Mouse (Mus musculus): ENCODE measurements around the gene Ifitm7. TPM values are rescaled to one million over a fixed set of nuclear protein-coding genes. Genes with fewer than 3 reads are reported as not detected.

The Ifitm7 gene
- polyA plus RNA-seq, 1 experiment from 2014 or later, result 0.12 TPM

DNA sequence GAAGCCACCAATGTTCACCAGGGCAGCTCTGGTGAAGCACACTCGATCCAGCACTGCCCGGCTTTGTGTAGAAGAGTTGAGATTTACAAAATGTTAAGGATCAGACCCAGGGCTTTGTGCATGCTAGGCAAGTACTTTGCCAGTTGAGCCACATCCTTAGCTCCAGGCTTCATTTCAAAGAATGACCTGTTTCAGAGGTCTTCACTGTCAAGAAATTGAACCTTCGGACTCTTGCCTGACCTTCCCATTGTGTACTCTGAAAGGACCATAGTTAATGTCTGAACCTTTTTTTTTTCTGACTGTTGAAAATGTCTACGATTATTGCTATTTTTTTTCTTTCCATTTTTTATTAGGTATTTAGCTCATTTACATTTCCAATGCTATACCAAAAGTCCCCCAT, 23.3 kb upstream of the Ifitm7 start:
- Histone ChIP-seq H3K27ac (ENCODE audit: low read length) (no peak overlapping the region), H3K27me3 (ENCODE audit: control insufficient read depth, insufficient read depth, low read depth, low read length) (no peaks in the 10 kb centered on the region), H3K9me3 (replicated peaks; ENCODE audit: control insufficient read depth, low read length) (no peaks in the 10 kb centered on the region), H3K4me1 (ENCODE audit: control insufficient read depth, low read depth, low read length) (no peaks in the 10 kb centered on the region), H3K4me2 (ENCODE audit: low read depth, low read length) (no peak overlapping the region), H3K9ac (ENCODE audit: low read depth, low read length) (no peak overlapping the region), H3K4me3 (ENCODE audit: low read depth, low read length) (no peak overlapping the region), H3K36me3 (ENCODE audit: control insufficient read depth, insufficient read depth) (no peaks in the 10 kb centered on the region)
- WGBS (ENCODE audit: insufficient replicate concordance), result 67% methylated on average over 4 of the region's 4 CpGs
- no peak for ATAC-seq (ENCODE audit: low read depth)

DNA sequence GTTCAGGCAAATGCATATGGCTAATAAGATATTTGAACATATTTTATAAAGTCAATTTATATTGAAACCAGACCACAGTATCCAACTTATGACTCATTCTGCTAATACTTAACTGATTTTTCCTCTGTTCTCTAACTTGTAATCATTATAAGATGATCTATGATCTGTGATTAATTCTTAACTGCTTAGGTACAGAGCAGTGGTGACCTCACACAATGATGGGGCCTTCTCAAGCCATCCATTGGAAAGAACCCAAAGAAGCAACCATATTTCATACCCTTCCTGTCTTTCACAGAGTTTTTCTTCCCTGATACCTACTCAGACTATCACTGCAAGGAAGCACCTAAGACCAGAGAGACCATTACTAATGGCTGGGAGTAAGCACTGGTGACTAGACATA, 22.0 kb upstream of the Ifitm7 start:
- H3K9ac ChIP-seq (ENCODE audit: low read depth, low read length), result no peak overlapping the region
- no peak overlapping the region for H3K27ac ChIP-seq (ENCODE audit: low read length)
- ATAC-seq (ENCODE audit: low read depth), result no peak

DNA sequence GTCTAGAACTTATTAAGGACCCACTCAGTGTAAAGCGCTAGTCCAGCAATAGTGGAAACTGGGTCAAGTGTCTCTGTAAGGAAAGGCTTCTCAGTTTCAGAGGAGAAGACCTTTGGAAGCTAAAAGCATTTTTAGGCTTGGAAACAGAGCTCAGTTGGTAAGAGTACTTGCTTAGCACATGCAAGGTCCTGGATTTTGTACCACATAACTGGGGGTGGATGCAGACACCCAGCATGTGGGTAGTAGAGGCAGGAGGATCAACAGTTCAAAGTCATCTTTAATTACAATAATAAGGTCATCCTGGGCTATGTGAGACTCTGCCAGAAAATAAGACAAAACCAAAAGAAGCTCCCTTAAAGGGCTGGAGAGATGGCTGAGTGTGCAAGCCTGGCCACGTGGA, 21.4 kb upstream of the Ifitm7 start:
- Histone ChIP-seq H3K9me3 (replicated peaks; ENCODE audit: control insufficient read depth, low read length) (no peaks in the 10 kb centered on the region), H3K27me3 (ENCODE audit: control insufficient read depth, insufficient read depth, low read depth, low read length) (no peaks in the 10 kb centered on the region), H3K27ac (ENCODE audit: low read length) (no peak overlapping the region), H3K9ac (ENCODE audit: low read depth, low read length) (no peak overlapping the region), H3K4me2 (ENCODE audit: low read depth, low read length) (no peak overlapping the region), H3K36me3 (ENCODE audit: control insufficient read depth, insufficient read depth) (no peaks in the 10 kb centered on the region), H3K4me3 (ENCODE audit: low read depth, low read length) (no peak overlapping the region), H3K4me1 (ENCODE audit: control insufficient read depth, low read depth, low read length) (no peaks in the 10 kb centered on the region)
- no peak for ATAC-seq (ENCODE audit: low read depth)
- WGBS (ENCODE audit: insufficient replicate concordance), result 54% methylated on average over 2 of the region's 2 CpGs

More for the DNA sequence above, 22.0 kb upstream of the Ifitm7 start:
- Histone ChIP-seq H3K9me3 (replicated peaks; ENCODE audit: control insufficient read depth, low read length) (no peaks in the 10 kb centered on the region), H3K27me3 (ENCODE audit: control insufficient read depth, insufficient read depth, low read depth, low read length) (no peaks in the 10 kb centered on the region), H3K4me3 (ENCODE audit: low read depth, low read length) (no peak overlapping the region), H3K4me1 (ENCODE audit: control insufficient read depth, low read depth, low read length) (no peaks in the 10 kb centered on the region), H3K4me2 (ENCODE audit: low read depth, low read length) (no peak overlapping the region), H3K36me3 (ENCODE audit: control insufficient read depth, insufficient read depth) (no peaks in the 10 kb centered on the region)

DNA sequence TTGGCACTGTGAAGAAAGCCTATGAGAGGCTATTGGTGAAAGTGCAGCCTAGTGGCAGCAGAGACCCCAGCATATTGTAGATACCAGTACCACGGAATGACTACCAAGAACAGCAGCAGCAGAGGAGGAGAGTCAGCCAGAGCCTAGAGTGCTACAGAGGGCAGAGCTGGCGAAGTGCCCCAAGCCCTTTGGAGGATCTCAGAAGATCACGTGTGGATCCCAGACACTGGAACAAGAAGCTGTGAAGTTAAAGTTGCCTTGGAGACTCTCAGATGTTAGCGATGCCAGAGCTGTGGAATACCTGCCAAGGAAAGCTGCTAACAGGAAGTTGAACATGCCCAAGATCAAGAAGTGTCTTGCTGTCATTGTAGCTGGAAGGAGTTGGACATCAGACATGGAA, 18.6 kb upstream of the Ifitm7 start:
- ATAC-seq (ENCODE audit: low read depth), result no peak
- H3K9me3 ChIP-seq (replicated peaks; ENCODE audit: control insufficient read depth, low read length), result no peaks in the 10 kb centered on the region
- H3K27me3 ChIP-seq (ENCODE audit: control insufficient read depth, insufficient read depth, low read depth, low read length), result no peaks in the 10 kb centered on the region
- H3K9ac ChIP-seq (ENCODE audit: low read depth, low read length), result no peak overlapping the region
- H3K4me3 ChIP-seq (ENCODE audit: low read depth, low read length), result no peak overlapping the region
- whole genome bisulfite sequencing (ENCODE audit: insufficient replicate concordance), result 58% methylated on average over 4 of the region's 4 CpGs
- H3K27ac ChIP-seq (ENCODE audit: low read length), result no peak overlapping the region
- no peaks in the 10 kb centered on the region for H3K4me1 ChIP-seq (ENCODE audit: control insufficient read depth, low read depth, low read length)
- H3K4me2 ChIP-seq (ENCODE audit: low read depth, low read length), result no peak overlapping the region
- no peaks in the 10 kb centered on the region for H3K36me3 ChIP-seq (ENCODE audit: control insufficient read depth, insufficient read depth)

DNA sequence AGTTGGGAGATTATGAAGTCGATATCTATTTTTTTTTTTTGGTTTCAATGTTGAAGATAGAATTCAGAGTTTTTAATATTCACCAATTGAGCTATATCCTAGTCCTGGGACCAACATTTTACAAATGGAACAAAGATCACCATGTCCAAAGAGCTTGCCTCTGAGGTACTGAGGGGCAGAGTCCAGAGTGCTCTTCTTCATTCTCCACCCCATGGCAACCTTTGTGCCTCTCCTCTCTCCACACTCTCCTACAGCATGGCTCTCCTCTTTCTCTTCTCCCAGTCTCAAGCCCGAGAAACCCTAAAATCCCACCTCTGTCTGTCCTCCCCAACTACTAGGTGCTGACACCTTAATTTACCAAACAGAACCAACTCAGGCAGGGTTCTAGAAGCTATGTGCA, 18.0 kb upstream of the Ifitm7 start:
- H3K27me3 ChIP-seq (ENCODE audit: control insufficient read depth, insufficient read depth, low read depth, low read length), result no peaks in the 10 kb centered on the region
- peak; percentile 60 for ATAC-seq (ENCODE audit: low read depth)
- no peaks in the 10 kb centered on the region for H3K9me3 ChIP-seq (replicated peaks; ENCODE audit: control insufficient read depth, low read length)
- no peak overlapping the region for H3K4me2 ChIP-seq (ENCODE audit: low read depth, low read length)
- no peaks in the 10 kb centered on the region for H3K36me3 ChIP-seq (ENCODE audit: control insufficient read depth, insufficient read depth)
- no peak overlapping the region for H3K4me3 ChIP-seq (ENCODE audit: low read depth, low read length)
- no peak overlapping the region for H3K27ac ChIP-seq (ENCODE audit: low read length)
- H3K4me1 ChIP-seq (ENCODE audit: control insufficient read depth, low read depth, low read length), result no peaks in the 10 kb centered on the region
- H3K9ac ChIP-seq (ENCODE audit: low read depth, low read length), result no peak overlapping the region
- 53% methylated on average over 2 of the region's 2 CpGs for WGBS (ENCODE audit: insufficient replicate concordance)

DNA sequence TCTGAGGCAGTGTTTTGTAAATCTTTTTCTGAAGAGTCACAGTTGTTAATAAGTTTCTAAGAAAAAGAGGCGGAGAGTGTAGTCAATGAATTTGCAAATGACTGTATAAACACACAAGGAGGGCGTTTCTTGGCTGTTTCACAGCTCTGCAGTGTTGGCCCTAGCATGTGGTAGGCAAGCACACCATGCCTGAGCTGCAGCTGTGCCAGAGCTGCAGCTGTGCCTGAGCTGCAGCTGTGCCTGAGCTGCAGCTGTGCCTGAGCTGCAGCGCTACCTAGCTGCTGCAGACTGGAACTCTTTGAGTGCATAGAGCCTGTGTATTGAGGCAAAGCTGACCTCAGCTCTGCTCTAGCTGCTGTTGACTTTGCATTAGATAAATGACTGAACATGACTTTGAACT, 17.5 kb upstream of the Ifitm7 start:
- ATAC-seq (ENCODE audit: low read depth), result peak; percentile 80
- H3K27ac ChIP-seq (ENCODE audit: low read length), result no peak overlapping the region
- no peaks in the 10 kb centered on the region for H3K4me1 ChIP-seq (ENCODE audit: control insufficient read depth, low read depth, low read length)
- WGBS (ENCODE audit: insufficient replicate concordance), result 30% methylated on average over 3 of the region's 3 CpGs
- no peaks in the 10 kb centered on the region for H3K36me3 ChIP-seq (ENCODE audit: control insufficient read depth, insufficient read depth)
- no peak overlapping the region for H3K9ac ChIP-seq (ENCODE audit: low read depth, low read length)
- H3K4me3 ChIP-seq (ENCODE audit: low read depth, low read length), result no peak overlapping the region
- H3K27me3 ChIP-seq (ENCODE audit: control insufficient read depth, insufficient read depth, low read depth, low read length), result no peaks in the 10 kb centered on the region
- no peaks in the 10 kb centered on the region for H3K9me3 ChIP-seq (replicated peaks; ENCODE audit: control insufficient read depth, low read length)
- H3K4me2 ChIP-seq (ENCODE audit: low read depth, low read length), result no peak overlapping the region

DNA sequence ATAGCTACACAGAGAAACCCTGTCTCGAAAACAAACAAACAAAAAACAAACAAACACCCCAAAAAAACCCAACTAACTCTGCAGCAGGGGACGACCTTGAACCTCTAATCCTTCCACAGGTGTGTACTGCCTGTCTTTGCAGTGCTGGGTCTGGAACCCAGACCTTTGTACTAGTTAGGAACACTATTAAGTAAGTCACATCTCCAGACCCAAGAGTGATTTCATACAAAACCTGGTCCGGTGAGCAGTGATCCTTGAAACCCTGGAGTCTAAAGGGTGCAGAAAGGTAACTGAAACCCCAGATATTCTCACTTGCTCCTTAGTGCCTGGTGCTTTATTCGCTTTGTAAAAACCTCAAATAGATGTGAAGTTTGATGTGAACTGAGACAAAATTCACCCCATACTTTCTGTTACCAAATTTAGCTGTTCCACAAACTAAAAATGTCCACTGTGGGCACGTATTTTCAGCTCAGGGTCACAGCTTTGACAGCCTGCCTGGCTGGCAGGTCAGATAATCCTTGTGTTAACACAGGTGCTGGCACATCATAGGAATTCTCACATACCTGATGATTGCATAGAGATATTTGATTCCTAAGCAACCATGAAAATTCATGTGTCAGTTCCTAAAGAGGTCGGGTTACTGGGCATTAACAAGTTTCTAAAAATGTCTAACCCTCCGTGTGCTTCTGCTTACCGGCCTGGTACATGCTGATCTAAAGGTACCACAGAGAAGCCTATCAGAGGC, 16.9 kb upstream of the Ifitm7 start:
- Histone ChIP-seq H3K4me1 (ENCODE audit: control insufficient read depth, low read depth, low read length) (no peaks in the 10 kb centered on the region), H3K27ac (ENCODE audit: low read length) (no peak overlapping the region), H3K27me3 (ENCODE audit: control insufficient read depth, insufficient read depth, low read depth, low read length) (no peaks in the 10 kb centered on the region), H3K4me2 (ENCODE audit: low read depth, low read length) (no peak overlapping the region), H3K36me3 (ENCODE audit: control insufficient read depth, insufficient read depth) (no peaks in the 10 kb centered on the region), H3K4me3 (ENCODE audit: low read depth, low read length) (no peak overlapping the region), H3K9me3 (replicated peaks; ENCODE audit: control insufficient read depth, low read length) (no peaks in the 10 kb centered on the region), H3K9ac (ENCODE audit: low read depth, low read length) (no peak overlapping the region)
- 40% methylated on average over 8 of the region's 8 CpGs for whole genome bisulfite sequencing (ENCODE audit: insufficient replicate concordance)
- no peak for ATAC-seq (ENCODE audit: low read depth)

DNA sequence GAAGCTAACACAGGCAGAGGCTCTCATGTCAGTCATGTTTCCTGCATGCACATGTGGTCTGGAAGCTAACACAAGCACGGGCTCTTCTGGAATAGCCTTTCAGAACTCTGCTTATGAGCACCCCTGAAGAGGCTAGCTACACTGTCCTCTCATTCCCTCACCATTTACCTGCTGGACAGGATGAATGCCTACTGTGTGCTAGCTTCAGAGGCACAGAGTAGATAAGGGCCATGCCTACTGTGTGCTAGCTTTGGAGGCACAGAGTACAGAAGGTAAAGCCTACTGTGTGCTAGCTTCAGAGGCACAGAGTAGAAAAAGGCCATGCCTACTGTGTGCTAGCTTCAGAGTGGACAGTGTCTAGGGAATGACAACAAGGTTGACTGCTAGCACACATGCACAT, 7.8 kb upstream of the Ifitm7 start:
- no peak for ATAC-seq (ENCODE audit: low read depth)
- Histone ChIP-seq H3K27me3 (ENCODE audit: control insufficient read depth, insufficient read depth, low read depth, low read length) (no peaks in the 10 kb centered on the region), H3K4me2 (ENCODE audit: low read depth, low read length) (no peak overlapping the region), H3K9me3 (replicated peaks; ENCODE audit: control insufficient read depth, low read length) (no peaks in the 10 kb centered on the region), H3K9ac (ENCODE audit: low read depth, low read length) (no peak overlapping the region), H3K4me1 (ENCODE audit: control insufficient read depth, low read depth, low read length) (no peaks in the 10 kb centered on the region), H3K4me3 (ENCODE audit: low read depth, low read length) (no peak overlapping the region), H3K36me3 (ENCODE audit: control insufficient read depth, insufficient read depth) (no peaks in the 10 kb centered on the region), H3K27ac (ENCODE audit: low read length) (no peak overlapping the region)
- 44% methylated on average over 1 of the region's 1 CpGs for WGBS (ENCODE audit: insufficient replicate concordance)

DNA sequence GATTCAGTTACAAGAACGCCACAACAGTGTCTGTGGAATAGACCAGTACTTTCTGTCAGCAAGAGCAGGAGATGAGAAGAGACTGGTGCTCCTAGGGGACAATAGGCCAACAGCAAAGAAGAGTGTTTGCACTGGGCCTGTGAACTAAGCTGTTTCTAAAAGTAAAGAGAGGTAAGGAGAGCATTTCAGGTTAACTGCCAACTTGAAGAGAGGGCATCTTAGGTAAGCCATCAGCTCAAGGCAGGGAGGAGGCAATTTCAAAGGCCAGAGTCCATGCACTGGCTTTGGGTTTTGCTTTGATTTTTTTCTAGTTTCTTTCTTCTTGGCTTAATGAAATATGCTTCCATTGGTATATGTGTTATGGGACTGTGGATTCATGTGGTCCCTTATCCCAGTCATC, 7.4 kb upstream of the Ifitm7 start:
- Histone ChIP-seq H3K4me2 (ENCODE audit: low read depth, low read length) (no peak overlapping the region), H3K27me3 (ENCODE audit: control insufficient read depth, insufficient read depth, low read depth, low read length) (no peaks in the 10 kb centered on the region), H3K36me3 (ENCODE audit: control insufficient read depth, insufficient read depth) (no peaks in the 10 kb centered on the region), H3K4me1 (ENCODE audit: control insufficient read depth, low read depth, low read length) (no peaks in the 10 kb centered on the region), H3K27ac (ENCODE audit: low read length) (no peak overlapping the region), H3K9me3 (replicated peaks; ENCODE audit: control insufficient read depth, low read length) (no peaks in the 10 kb centered on the region), H3K9ac (ENCODE audit: low read depth, low read length) (no peak overlapping the region), H3K4me3 (ENCODE audit: low read depth, low read length) (no peak overlapping the region)
- no peak for ATAC-seq (ENCODE audit: low read depth)
- WGBS (ENCODE audit: insufficient replicate concordance), result 56% methylated on average over 1 of the region's 1 CpGs

All from liver, embryonic 16.5 days (tissue).